Mouse (Mus musculus): ENCODE results near the gene Prps1.
A peak's percentile ranks its signal among the peaks of the same experiment; 100 is the strongest.
"Not testable (repeated sequence)": the region's sequence is repeated elsewhere in the genome, so short reads cannot be mapped to it uniquely, and the experiment has no call there.

The Prps1 gene

DNA sequence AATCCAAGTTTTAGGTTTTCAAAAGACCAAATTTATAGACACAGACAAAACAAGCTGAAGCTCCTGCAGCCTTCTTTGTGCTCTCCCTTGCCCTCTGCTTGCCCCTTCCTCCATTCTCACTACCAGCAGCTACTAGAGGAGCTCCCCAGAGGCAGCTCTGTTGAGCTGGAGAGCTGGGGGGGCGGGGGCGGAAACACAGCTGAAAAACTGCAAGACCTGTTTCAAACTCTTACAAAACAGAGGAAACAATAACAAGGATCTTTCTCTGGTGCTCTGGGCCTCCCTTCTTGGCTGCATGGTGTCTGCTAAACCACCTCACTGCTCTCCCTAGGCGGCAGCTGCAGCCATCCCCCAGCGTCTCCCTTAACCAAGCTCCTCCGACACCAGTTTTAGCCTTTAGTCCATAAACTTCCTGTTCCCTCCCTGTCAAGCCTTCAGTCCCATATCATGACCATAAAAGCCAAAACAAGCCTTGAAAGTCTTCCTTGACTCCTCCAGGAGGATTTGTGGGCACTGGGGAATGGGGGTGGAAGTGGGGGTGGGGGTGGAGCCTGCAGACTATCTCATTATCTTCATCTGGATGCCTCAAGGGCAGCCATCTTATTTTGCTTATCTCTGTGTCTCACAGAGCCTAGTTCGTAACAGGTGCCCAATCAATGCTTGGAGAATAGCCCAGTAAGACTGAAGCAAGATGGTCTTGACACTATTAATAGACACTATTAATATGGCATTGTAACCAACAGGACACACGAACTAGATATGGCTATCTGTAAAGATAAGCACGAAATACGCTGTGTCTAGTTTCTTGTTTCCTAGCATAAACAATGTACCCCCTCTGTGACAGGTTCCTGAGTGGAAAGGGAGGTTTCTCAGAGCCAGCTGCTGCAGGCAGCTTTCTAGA lies 45.2 kb downstream of the Prps1 start:
- DNase-seq = no peak

- peak; percentile 74 to 80 for DNase-seq
Observed at GRCm38 (mm10) chrX:140503905-140504304, 47.5 kb downstream of the Prps1 start.

DNA sequence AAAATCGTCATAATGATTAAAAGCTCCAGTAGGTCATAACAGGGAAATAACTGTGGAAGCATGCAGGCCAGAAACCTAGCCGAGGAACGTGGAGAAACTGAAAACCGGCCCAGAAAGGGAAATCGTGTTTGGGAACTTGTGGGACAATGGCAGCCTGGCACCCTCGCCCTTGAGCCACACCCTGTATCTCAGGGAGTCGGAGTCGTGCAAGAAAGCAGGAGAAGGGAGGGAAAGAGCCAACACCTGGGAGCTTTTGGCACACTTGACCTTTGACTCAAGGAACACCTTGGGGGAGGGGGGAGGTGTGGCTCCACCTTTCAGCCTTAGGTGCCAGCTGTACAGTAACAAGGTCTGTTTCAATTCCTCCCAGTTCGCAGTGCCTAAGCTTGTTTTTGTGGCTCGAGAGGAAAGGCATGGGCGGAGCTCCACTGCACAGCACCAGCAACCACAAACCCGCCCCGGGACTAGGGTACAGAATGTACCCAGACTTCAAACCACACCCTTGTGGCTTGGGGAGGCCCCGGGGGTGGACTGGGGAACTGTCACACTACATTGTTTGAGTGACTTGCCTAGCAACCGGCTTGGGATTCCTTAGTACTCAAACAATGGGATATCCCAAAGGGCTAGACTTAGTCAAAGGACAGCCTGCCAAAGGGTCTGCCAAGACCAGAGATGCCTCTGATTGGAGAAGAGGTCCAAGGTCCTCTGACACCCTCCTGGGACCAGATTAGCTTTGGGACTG lies 49.3 kb downstream of the Prps1 start:
- DNase-seq = peak; percentile 82 to 91

DNA sequence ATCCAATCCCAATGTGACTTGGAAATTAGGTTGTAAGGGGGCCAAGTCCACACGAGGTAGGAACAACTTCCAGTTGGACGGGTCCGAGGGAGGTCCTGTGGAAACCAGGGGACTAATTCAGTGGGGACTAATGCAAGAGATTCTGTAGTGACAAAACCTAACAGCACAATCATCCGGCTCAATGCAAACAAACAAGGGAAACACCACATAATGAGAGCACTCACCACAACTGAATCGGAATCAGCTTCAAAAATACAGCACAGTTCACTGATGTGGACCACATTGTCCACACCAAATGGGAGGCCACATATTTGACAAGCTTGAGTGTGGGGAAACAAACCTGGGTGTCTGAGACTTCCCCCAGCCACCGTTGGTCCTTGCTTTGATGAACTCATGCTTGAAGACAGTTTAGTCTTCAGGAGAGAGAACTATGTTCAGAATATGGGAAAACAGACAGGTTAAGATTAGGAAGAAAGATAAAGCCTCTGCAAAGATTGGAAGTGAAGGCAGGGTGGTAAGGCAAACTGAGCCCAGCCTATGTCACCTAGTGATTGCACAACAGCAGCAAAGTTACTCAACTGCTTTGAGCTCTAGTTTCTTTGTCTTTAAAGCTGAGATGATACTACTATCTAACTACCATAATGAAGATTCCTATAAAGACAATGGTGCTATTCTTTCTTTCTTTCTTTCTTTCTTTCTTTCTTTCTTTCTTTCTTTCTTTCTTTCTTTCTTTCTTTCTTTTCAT lies 50.2 kb downstream of the Prps1 start:
- DNase-seq = no peak

GRCm38 (mm10) chrX:140507377-140507776 lies 51.0 kb downstream of the Prps1 start:
- DNase-seq = no peak

DNA sequence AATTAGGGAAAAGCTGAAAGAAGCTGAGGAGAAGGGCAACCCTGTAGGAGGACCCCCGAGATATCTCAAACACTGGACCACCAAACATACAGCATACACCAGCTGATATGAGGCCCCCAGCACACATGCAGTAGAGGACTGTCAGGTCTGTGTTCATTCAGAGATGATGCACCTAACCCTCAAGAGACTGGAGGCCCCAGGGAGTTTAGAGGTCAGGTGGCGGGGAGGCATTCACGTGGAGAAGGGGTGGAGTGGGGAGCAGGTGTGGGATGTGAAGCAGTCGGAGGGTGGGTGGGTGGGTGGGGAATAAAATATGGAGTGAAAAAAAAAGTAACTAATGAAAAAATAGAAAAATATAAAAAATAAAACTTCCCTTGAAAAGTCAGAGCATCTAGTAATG lies 52.4 kb downstream of the Prps1 start:
- DNase-seq = not testable (repeated sequence)

- DNase-seq = no peak
Observed at GRCm38 (mm10) chrX:140509817-140510216, 53.4 kb downstream of the Prps1 start.

DNA sequence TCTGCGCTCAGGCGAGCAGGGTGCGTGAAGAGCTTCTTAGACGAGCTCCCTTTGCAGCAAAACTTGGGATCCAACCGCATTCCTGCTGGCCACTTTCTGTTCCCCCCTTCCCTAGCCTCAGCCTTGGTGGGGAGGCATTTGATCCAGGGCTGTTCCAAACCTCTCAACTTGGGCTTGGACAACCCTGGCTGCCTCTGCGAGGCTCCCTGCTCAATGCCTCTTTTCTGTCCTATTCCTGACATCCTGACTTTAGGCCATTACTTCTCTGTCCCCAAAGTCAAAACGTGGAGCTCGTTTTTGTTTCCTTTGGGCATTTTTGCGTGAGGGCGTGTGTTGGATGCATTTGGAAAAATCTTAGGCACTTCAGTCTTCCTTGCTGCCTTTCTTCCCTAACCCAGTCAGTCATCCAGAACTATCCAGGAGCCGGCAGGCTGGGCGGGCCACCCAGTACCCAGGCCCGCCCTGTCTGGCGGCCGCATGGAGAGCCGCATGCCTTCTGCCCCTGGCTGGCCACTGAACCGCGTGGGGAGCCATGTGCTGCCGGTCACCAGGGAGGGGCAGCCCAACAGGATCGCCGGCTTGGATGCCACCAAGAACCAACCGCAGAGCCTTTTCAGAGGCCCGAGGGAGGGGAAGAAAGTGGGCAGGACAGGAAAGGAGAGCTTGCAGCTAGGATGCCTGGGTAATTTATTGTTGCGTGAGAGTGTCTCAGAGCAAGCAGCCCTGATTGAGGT lies 54.5 kb downstream of the Prps1 start:
- peak; percentile 82 to 90 for DNase-seq

DNA sequence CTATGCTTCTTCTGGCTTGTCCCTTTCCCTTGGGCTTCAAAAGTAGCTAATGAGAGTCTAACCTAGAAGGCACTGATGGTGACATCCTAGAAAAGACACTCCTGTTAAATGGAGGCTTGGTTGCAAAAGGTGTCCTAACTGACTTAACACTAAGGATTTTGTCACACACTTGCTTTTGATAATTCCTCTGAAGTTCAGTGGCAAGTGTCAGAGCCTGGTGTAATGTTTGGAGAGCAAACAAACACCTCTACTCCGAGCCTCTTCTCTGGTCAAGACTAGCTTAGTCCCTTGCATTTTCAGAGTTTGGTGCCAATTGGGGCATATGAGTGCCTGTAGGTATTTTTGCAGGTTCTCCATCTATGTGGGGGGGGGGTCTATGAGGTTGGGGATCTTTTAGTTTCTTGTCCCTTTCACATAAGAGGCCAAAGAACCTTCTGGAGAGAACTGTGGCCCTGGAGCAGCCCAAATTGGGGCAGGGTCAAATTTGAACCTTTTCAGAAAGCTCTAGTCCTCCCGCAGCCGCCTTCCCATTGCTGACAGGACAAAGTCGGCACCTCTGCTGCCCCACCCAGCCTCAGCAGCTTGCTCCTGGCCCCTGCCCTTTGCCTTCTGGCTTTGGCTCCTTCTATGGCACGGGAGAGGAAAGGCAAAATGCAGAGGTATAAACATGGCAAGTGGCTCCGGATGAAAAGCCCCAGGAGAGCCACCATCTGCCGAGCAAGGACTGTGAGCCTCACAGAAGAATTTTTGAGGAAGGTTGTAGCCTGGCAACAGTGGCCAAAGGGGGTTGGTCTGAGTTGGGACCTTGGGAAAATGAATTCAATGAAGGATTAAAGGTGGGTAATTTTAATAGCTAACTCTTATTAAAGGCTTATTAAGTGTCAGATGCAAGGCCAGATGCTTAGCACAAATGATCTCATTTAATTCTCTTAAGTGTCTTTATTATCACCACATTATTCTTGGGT lies 55.6 kb downstream of the Prps1 start:
- DNase-seq = no peak

DNA sequence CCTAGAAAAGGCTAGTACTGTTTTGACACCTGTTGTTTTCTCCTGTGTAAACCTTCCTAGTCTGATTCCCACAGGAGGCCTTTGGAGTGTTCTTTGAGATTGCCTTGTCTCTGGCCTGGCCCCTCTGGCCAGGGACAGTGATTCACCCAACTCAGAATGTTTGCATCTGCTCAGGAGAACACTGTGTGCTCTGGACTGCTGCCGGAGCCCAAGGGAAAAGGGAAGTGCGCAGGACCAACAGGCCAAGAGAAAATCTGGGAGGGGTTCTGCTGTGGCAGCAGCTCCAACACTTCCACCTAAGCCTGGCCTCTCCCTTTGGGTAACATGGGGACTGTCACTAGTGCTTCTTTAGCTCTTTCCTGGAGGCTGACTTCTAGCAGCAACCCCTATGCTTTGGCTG lies 57.0 kb downstream of the Prps1 start:
- DNase-seq = no peak

- no peak for DNase-seq
Observed at GRCm38 (mm10) chrX:140518351-140518750, 61.9 kb downstream of the Prps1 start.

GRCm38 (mm10) chrX:140520146-140521102 lies 64.0 kb downstream of the Prps1 start:
- peak; percentile 92 to 97 for DNase-seq

DNA sequence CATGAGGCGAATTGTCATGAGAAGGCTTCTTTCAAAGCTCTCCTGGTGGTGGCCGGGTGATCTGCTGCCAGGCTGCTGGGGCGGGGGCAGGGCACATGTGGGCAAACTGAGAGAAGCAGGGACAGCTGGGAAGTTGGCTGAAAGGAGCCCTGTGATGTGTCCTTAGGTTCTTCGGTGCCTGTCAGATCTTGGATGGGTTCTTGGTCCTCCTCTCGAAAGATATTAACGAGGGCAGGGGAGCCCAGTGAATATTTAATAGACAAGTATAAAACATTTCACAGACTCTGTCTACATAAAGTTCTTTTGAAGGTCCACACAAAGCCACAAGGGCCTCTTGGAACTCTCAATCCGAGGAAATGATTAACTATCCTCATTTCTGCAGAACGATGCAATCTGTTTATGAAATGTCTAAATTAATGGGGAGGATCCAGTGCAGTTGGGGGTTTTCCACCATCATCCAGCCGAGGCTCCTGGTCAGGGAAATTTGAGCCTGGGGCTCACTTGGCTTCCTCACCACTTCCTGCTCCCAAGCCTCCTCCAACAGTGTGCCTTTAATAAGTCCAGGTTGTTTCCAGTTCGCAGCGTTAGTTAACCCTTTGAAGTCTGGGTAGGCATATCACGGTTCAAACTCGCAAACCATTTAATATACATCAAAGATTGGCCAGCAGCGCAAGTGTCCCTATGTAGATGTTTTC lies 65.8 kb downstream of the Prps1 start:
- peak; percentile 53 to 58 for DNase-seq

DNA sequence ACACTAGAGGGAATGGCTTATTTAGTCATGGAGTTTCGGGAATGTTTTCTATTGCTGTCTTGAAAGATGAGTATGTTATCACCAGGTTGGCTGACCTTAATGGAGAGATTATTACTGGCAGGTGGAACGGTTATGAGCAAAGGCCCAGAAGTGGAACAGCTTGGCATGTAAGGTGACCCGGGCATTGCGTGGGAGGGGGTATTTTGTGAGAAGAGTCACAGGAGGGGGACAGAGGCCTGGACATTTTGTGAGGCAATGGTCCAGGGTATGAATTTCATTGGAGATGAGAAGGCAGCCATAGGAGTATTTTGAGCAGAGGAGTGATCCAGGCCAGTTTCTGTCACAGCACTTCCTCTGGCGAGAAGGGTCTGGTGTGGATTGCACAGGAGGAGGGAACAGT lies 67.8 kb downstream of the Prps1 start:
- no peak for DNase-seq
